Mouse (Mus musculus): Measurements from ENCODE around the gene Hoxb9. TPM values are rescaled to one million over a fixed set of nuclear protein-coding genes. Genes with fewer than 3 reads are reported as not detected.

Gene Hoxb9
- polyA plus RNA-seq, 1 experiment from 2014 or later, result 3.4 TPM

GRCm38 (mm10) chr11:96300354-96301063 is 29.3 kb downstream of the Hoxb9 start:
- WGBS, result 1% methylated on average over 35 of the region's 35 CpGs
- Histone ChIP-seq H3K27ac (peak overlapping the region; percentile 81), H3K9me3 (replicated peaks) (no peaks in the 10 kb centered on the region), H3K4me3 (peak overlapping the region; percentile 64), H3K4me1 (peaks cover 96% of the 10 kb centered on the region), H3K27me3 (ENCODE audit: low read depth, poor library complexity, severe bottlenecking) (peaks cover 100% of the 10 kb centered on the region), H3K36me3 (peaks cover 3% of the 10 kb centered on the region; the same call in 1 of the 2 replicates)
- DNase-seq (ENCODE audit: low spot score), result peak; percentile 70

- Histone ChIP-seq H3K9me3 (replicated peaks) (no peaks in the 10 kb centered on the region), H3K27ac (peak overlapping the region; percentile 81), H3K4me3 (peak overlapping the region; percentile 64), H3K4me1 (peaks cover 96% of the 10 kb centered on the region), H3K36me3 (peaks cover 3% of the 10 kb centered on the region; the same call in 1 of the 2 replicates), H3K27me3 (ENCODE audit: low read depth, poor library complexity, severe bottlenecking) (peaks cover 100% of the 10 kb centered on the region)
- 6% methylated on average over 10 of the region's 10 CpGs for WGBS
- no peak for DNase-seq (ENCODE audit: low spot score)
Observed at GRCm38 (mm10) chr11:96301064-96301431, 29.8 kb downstream of the Hoxb9 start.

GRCm38 (mm10) chr11:96301837-96302236 is 30.6 kb downstream of the Hoxb9 start:
- DNase-seq (ENCODE audit: low spot score), result no peak
- H3K27me3 ChIP-seq (ENCODE audit: low read depth, poor library complexity, severe bottlenecking), result peaks cover 100% of the 10 kb centered on the region
- peaks cover 3% of the 10 kb centered on the region; the same call in 1 of the 2 replicates for H3K36me3 ChIP-seq
- no peaks in the 10 kb centered on the region for H3K9me3 ChIP-seq (replicated peaks)
- H3K4me3 ChIP-seq, result peak overlapping the region; percentile 31
- H3K4me1 ChIP-seq, result peaks cover 97% of the 10 kb centered on the region
- WGBS, result 1% methylated on average over 15 of the region's 15 CpGs
- peak overlapping the region; percentile 68 for H3K27ac ChIP-seq

DNA sequence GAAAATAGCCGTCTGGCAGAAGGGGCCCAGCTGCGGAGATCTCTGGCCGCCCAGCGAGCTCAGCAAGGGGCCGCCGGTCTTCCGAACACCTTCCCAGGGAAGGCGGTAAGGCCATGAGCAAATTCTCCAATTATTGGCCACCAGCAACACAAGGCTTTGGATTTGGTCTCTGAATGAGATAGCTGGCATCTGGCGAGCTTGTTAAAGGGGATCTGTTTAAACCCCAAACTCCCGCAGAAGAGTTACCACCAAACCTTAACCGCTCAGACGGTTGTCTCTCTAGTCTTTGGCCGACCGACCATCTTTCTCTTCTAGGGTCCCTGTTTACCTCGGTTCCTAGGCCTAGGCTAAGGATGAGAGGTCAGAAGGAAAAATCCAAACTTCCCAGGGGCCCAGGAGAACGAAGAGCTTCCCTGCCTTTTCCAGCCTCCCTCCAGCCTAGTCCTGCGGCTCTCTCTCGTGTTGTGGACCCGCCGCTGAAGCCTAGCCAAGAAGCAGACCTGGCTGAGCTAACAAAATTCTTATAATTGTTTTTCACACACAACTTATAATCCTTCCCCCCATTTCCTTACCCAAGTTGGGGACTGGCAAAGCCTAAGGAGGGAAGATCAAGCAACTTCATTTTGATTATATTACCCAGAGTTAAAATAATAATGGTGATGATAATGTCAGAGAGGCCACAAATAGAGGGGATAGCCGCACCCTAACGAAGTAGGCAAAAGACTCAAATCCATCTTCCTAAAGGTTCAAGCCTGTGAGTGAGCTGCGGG is 31.3 kb downstream of the Hoxb9 start:
- Histone ChIP-seq H3K4me3 (peak overlapping the region; percentile 55), H3K4me1 (peaks cover 98% of the 10 kb centered on the region), H3K27me3 (ENCODE audit: low read depth, poor library complexity, severe bottlenecking) (peaks cover 100% of the 10 kb centered on the region), H3K36me3 (peaks cover 3% of the 10 kb centered on the region; the same call in 1 of the 2 replicates), H3K9me3 (replicated peaks) (no peaks in the 10 kb centered on the region), H3K27ac (peak overlapping the region; percentile 68)
- DNase-seq (ENCODE audit: low spot score), result no peak
- 4% methylated on average over 23 of the region's 23 CpGs for WGBS

DNA sequence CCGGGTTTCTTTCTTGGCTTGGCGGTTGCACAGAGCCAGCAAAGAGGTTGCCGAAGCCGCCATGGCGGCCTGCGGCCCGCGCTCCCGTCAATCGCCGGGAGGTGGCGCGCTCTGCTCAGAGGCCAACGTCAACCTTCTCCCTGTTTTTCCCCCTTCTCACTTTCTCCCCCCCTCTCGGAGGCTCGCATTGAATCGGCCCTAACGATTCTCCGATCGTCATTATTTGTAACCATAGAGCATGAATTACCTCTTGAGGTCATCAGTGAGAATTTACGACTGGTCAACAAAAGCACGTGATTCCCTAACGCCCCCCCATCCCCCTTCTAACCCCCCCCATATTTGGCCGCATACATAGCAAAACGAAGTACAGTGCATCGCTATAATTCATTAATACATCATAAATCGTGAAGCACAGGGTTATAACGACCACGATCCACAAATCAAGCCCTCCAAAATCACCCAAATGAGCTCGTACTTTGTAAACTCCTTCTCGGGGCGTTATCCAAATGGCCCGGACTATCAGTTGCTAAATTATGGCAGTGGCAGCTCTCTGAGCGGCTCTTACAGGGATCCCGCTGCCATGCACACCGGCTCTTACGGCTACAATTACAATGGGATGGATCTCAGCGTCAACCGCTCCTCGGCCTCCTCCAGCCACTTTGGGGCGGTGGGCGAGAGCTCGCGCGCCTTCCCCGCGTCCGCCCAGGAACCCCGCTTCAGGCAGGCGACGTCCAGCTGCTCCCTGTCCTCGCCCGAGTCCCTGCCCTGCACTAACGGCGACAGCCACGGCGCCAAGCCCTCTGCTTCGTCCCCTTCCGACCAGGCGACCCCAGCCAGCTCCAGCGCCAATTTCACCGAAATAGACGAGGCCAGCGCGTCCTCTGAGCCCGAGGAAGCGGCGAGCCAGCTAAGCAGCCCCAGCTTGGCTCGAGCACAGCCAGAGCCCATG is 32.2 kb downstream of the Hoxb9 start, which contains the start of gene Hoxb5:
TSS of gene Hoxb5 (plus strand) at position 186 of the 949 bp plus-strand sequence.
- DNase-seq (ENCODE audit: low spot score), result peak; percentile 93
- H3K4me3 ChIP-seq, result peak within 1 kb of the TSS; percentile 55
- H3K27ac ChIP-seq, result peak within 1 kb of the TSS; percentile 85
- peaks cover 100% of the 10 kb centered on the region for H3K27me3 ChIP-seq (ENCODE audit: low read depth, poor library complexity, severe bottlenecking)
- H3K36me3 ChIP-seq, result peaks cover 3% of the 10 kb centered on the region; the same call in 1 of the 2 replicates
- no peaks in the 10 kb centered on the region for H3K9me3 ChIP-seq (replicated peaks)
- peaks cover 98% of the 10 kb centered on the region for H3K4me1 ChIP-seq
- under 1% methylated on average over 69 of the region's 69 CpGs for WGBS

- Histone ChIP-seq H3K27ac (peak overlapping the region; percentile 85), H3K27me3 (ENCODE audit: low read depth, poor library complexity, severe bottlenecking) (peaks cover 100% of the 10 kb centered on the region), H3K4me3 (peak overlapping the region; percentile 55), H3K9me3 (replicated peaks) (no peaks in the 10 kb centered on the region), H3K4me1 (peaks cover 98% of the 10 kb centered on the region), H3K36me3 (peaks cover 3% of the 10 kb centered on the region; the same call in 1 of the 2 replicates)
- no peak for DNase-seq (ENCODE audit: low spot score)
- WGBS, result under 1% methylated on average over 38 of the region's 38 CpGs
Observed at GRCm38 (mm10) chr11:96304381-96305195, 33.3 kb downstream of the Hoxb9 start.

DNA sequence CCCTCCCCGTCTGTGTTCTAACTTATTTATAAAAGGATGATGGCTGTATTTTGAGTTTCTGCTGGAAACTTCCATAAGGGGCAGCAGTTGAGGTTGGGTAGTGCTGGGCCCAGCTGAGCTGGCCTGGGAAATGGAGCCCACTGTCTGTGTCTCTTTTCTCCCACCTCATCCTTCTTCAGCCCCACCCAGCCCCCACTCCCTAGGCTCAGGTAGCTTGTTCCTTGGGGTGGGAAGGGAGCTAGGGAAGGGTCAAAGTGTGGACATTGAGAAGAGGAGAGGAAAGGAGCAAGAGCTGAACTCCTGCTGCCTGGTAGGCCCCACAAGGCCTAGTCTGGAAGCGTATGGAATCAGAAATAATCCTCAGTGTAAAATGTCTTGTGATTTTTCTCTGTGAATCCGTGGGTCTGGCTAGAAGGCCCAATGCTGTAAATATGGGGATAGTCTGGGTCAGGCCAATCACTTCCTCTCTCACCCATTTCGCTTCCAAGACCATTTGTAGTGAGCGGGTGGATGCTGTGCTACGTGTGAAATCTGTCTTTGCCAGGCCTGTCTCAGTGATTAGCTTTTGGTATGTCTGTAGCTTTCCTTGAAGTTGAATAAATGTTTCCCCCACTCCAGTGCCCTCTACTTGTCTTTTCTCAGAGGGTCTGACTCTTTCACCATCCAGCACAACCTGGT is 34.4 kb downstream of the Hoxb9 start:
- 10% methylated on average over 6 of the region's 6 CpGs for WGBS
- H3K27me3 ChIP-seq (ENCODE audit: low read depth, poor library complexity, severe bottlenecking), result peaks cover 100% of the 10 kb centered on the region
- peaks cover 3% of the 10 kb centered on the region; the same call in 1 of the 2 replicates for H3K36me3 ChIP-seq
- H3K27ac ChIP-seq, result peak overlapping the region; percentile 85
- peak overlapping the region; percentile 55 for H3K4me3 ChIP-seq
- peaks cover 98% of the 10 kb centered on the region for H3K4me1 ChIP-seq
- H3K9me3 ChIP-seq (replicated peaks), result no peaks in the 10 kb centered on the region
- no peak for DNase-seq (ENCODE audit: low spot score)

DNA sequence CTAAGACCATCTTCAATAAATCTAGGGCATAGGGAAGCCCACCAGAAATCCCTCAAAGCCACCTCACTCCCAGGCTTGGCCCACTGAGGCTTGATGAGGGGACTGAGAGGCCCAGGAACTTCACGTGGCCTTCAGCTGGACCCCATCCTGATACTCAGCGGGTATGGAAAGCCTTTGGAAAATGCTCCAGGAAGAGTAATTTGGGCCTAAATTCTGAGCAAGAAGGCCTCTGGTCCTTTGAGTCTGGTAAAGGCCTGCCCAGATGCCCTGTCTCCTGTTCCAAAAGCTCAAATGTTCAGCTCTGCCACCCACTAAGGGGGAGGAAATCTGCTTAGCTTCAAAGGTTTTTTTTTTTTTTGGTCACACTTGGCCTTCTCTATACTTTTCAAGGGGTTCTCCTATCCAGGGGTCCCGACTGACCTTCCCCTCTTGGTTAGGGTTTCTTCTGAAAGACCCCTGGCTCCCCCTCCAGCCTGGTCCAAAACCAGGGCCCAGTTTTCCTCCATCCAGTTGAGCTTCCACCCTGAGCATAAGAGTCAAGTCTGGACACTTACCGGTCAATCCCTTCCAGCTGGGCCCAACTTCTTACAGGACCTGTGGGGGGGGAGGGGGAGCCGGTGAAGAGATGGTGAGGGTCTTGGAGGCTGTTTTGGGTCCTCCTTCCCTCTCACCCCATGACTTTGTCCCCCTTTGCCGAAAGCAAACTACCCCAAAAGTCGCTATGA is 35.1 kb downstream of the Hoxb9 start:
- H3K27me3 ChIP-seq (ENCODE audit: low read depth, poor library complexity, severe bottlenecking), result peaks cover 100% of the 10 kb centered on the region
- H3K4me1 ChIP-seq, result peaks cover 99% of the 10 kb centered on the region
- peak; percentile 65 for DNase-seq (ENCODE audit: low spot score)
- no peaks in the 10 kb centered on the region for H3K9me3 ChIP-seq (replicated peaks)
- H3K36me3 ChIP-seq, result no peaks in the 10 kb centered on the region; the same call in 1 of the 2 replicates
- peak overlapping the region; percentile 55 for H3K4me3 ChIP-seq
- H3K27ac ChIP-seq, result peak overlapping the region; percentile 85
- WGBS, result under 1% methylated on average over 7 of the region's 7 CpGs

- WGBS, result under 1% methylated on average over 13 of the region's 13 CpGs
- Histone ChIP-seq H3K4me3 (peak overlapping the region; percentile 55), H3K27ac (peak overlapping the region; percentile 85), H3K4me1 (peaks cover 99% of the 10 kb centered on the region), H3K36me3 (no peaks in the 10 kb centered on the region; the same call in 1 of the 2 replicates), H3K27me3 (ENCODE audit: low read depth, poor library complexity, severe bottlenecking) (peaks cover 100% of the 10 kb centered on the region), H3K9me3 (replicated peaks) (no peaks in the 10 kb centered on the region)
- DNase-seq (ENCODE audit: low spot score), result peak; percentile 60
Observed at GRCm38 (mm10) chr11:96306908-96307269, 35.6 kb downstream of the Hoxb9 start.

- no peaks in the 10 kb centered on the region for H3K36me3 ChIP-seq
- H3K9me3 ChIP-seq (replicated peaks), result no peaks in the 10 kb centered on the region
- H3K4me3 ChIP-seq, result peak overlapping the region; percentile 55
- H3K27ac ChIP-seq, result peak overlapping the region; percentile 88
- H3K27me3 ChIP-seq (ENCODE audit: low read depth, poor library complexity, severe bottlenecking), result peaks cover 100% of the 10 kb centered on the region
- H3K4me1 ChIP-seq, result peaks cover 99% of the 10 kb centered on the region
- 7% methylated on average over 4 of the region's 4 CpGs for WGBS
- DNase-seq (ENCODE audit: low spot score), result no peak
Observed at GRCm38 (mm10) chr11:96308763-96309162, 37.5 kb downstream of the Hoxb9 start.

GRCm38 (mm10) chr11:96309288-96309687 is 38.0 kb downstream of the Hoxb9 start:
- Histone ChIP-seq H3K4me3 (peak overlapping the region; percentile 55), H3K9me3 (replicated peaks) (no peaks in the 10 kb centered on the region), H3K27ac (peak overlapping the region; percentile 88), H3K27me3 (ENCODE audit: low read depth, poor library complexity, severe bottlenecking) (peaks cover 100% of the 10 kb centered on the region), H3K4me1 (peaks cover 99% of the 10 kb centered on the region), H3K36me3 (no peaks in the 10 kb centered on the region)
- WGBS, result 10% methylated on average over 4 of the region's 4 CpGs
- peak; percentile 45 for DNase-seq (ENCODE audit: low spot score)
